Mouse (Mus musculus) adrenal gland, postnatal 25 days (tissue): Measurements from ENCODE around the gene Sgk2. TPM values are rescaled to one million over a fixed set of nuclear protein-coding genes. Genes with fewer than 3 reads are reported as not detected.

Experiments used
- DNase-seq: peaks from one replicate; pipeline ENCODE4 v3.0.0; 2021; ENCODE audit warnings: mixed read lengths
- total RNA-seq: library from RNA; stranded (reverse); gene quantifications from 2 replicates; pipeline ENCODE4 v1.2.3, GENCODE M21; 2021

Sgk2 gene
- total RNA-seq, 1 experiment from 2014 or later: 1.8 TPM

DNA sequence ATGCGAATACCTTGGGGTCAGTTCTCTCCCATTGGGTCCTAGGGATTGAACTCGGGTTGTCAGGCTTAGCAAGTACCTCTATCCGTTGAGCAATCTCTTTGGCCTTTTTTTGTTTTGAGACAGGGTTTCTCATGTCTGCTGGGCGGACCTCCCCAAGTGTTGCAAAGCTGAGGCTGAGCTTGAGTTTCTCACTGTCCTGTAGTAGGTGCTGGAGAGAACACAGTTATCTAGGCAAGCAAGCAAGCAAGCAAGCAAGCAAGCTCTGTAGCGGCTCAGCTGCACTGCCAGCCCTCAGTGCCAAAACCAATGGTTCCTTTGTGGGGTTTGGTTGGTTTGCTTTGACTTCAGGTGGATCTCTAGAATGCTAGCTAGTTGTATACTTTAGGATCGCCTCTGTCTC lies 73.5 kb downstream of the Sgk2 start:
- DNase-seq: no peak

DNA sequence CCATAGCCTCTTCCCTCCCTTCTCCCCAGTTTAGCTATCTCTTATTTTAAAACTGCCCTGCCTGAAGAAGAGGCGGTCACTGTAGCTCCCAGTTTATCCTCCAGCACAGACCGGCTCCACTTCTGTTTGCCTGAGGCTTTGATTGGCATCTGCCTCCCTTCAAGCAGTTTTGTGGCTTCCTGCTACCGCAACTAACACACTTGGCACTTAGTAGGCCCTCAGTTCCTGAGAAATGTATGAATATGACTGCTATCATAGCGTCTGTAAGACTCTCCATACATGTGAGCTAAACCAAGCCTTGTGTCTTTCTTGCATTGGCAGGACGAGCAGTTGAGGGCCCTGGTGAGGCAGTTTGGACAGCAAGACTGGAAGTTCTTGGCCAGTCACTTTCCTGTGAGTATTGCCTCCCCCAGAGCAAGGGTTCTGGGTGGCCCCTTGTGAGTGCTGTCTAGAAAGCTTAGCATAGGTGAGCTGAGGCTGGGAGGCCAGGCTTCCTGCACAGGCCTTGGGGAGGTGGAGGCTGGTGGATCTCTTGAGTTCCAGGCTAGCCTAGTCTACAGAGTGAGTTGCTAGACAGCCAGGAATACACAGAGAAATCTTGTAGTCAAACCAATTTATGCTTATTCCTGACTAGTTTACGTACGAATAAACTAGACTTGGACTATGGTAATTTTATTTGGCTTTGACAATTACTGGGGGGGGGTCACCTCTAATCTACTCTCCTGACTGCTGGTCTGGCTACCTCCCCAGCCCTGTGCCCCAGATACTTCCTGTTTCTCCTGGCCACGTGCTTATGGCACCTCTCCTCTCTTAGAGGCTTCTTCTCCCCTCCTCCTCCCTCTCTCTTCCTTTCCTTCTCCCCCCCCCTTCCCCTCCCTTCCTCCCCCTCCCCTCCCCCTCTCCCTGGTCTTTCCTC lies 74.3 kb downstream of the Sgk2 start:
- no peak for DNase-seq

DNA sequence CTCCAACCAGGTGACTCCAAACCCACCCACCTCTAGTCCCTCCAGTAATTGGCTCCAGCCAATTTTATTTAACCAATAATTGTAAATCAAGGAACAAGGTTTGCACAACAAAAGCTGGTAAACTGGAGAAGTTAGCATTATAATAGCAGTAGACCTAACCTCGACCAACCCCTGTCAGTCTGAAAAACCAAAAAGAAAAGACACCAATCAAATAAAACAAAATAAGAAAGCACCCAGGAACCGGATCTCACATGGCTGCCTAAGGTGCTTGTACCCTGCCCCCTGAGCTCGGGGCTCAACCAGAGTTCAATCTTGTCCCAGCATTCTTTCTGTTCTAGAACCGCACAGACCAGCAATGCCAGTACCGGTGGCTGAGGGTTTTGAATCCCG lies 75.0 kb downstream of the Sgk2 start:
- no peak for DNase-seq

Other genes starting within 250 kb of the Sgk2 start
- gene Srsf6, start 55.8 kb upstream of the Sgk2 start, total RNA-seq: 232 and 238 TPM in 2 replicates
- gene L3mbtl1, start 43.9 kb upstream of the Sgk2 start, total RNA-seq: 0.24 TPM in 1 of 2 replicates, not detected in the other
- 54.7 and 66.5 TPM in 2 replicates for gene Ift52, start 30.0 kb downstream of the Sgk2 start, total RNA-seq
- gene Mybl2, start 67.4 kb downstream of the Sgk2 start, total RNA-seq: 3.7 and 5.6 TPM in 2 replicates
- gene Gtsf1l, start 100.5 kb downstream of the Sgk2 start, total RNA-seq: not detected in 2 replicates
- gene Tox2, start 215.8 kb downstream of the Sgk2 start, total RNA-seq: 2.7 and 3.0 TPM in 2 replicates